In the genomic region with DNA sequence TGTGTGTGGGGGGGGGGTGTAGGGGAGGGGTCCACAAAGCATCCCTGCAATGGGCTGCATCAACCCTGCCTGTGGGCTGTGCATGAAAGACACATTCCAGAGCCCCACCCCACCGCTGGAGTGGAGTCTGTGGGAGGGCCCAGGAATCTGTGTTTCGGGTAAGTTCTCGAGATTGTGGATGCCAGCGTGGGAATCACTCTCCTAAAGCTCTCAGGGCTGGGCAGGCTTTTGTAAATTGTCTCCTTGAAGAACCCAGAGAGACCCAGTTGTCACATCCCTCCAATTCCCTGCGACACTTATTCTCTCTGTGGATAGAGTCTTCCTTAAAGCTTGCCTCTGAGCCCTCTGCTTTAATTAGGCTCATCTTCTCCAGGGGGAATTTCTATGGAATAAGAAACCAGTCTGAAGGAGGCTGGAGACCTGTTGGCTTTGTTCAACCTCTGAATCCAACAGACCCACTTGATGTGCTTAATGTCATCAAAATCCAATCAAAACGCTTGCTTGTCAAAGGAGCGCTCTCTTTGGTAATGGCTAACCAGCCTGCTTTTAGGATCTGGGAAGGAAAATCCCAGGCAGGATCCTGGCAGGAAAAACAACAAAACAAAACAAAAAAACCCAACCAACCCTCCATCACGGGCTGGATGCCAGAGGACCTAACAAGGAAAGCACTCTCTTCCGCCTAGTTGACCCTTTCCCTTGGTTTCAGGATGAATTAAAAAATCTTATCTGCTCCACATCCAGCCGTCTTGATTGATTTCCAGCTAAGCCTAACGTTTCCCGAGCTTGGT, we compare ENCODE assay signal across 8 mouse cellular contexts.
DNase-seq lines count a peak whose midpoint lies in the region; ATAC-seq lines count a peak whose summit lies in the region.

No protein-coding gene starts in this region.

- peaks cover 71% of the 10 kb centered on the region for H3K4me1 ChIP-seq in megakaryocyte, embryonic 14.5 days
- peaks cover 19% of the 10 kb centered on the region for H3K4me1 ChIP-seq in limb, embryonic 13.5 days

- H3K27me3 ChIP-seq in megakaryocyte, embryonic 14.5 days (replicated peaks) = peaks cover 25% of the 10 kb centered on the region
- H3K27me3 ChIP-seq in limb, embryonic 13.5 days = peaks cover 15% of the 10 kb centered on the region

- peak overlapping the region; percentile 80 for H3K4me2 ChIP-seq in limb, embryonic 13.5 days (replicated peaks)

- peak overlapping the region; percentile 36 for H3K9ac ChIP-seq in limb, embryonic 13.5 days

- H3K36me3 ChIP-seq in megakaryocyte, embryonic 14.5 days (replicated peaks; ENCODE audit: low read length) = peaks cover 3% of the 10 kb centered on the region
- no peaks in the 10 kb centered on the region for H3K36me3 ChIP-seq in limb, embryonic 13.5 days

- 48% methylated on average over 12 of the region's 12 CpGs for WGBS in limb, embryonic 13.5 days

- peak; percentile 68 for DNase-seq in heart, adult 18-20 months
- DNase-seq in kidney, adult 18-20 months = peak; percentile 22
- peak; percentile 52 for DNase-seq in retina, postnatal 1 day
- DNase-seq in T-cell, adult 2 months (ENCODE audit: low spot score) = no peak
- DNase-seq in gastrocnemius, postnatal 25 days = no peak

- H3K9me3 ChIP-seq in megakaryocyte, embryonic 14.5 days = no peaks in the 10 kb centered on the region
- no peaks in the 10 kb centered on the region for H3K9me3 ChIP-seq in limb, embryonic 13.5 days

- ATAC-seq in megakaryocyte, adult 5-6 weeks (ENCODE audit: poor library complexity, severe bottlenecking) = no peak
- peak; percentile 21 for ATAC-seq in limb, embryonic 13.5 days (ENCODE audit: low FRiP score, low read depth)

- H3K27ac ChIP-seq in limb, embryonic 13.5 days = no peak overlapping the region

- peak overlapping the region; percentile 95 for H3K4me3 ChIP-seq in megakaryocyte, embryonic 14.5 days (replicated peaks)
- H3K4me3 ChIP-seq in limb, embryonic 13.5 days = peak overlapping the region; percentile 58

Comparison
In these comparisons a context has a peak if more than half of its experiments do, and no peak if none do; other contexts are left out.
1. DNase-seq: peak in heart, adult 18-20 months (2 of 2), kidney, adult 18-20 months (single experiment) and retina, postnatal 1 day (single experiment); none in T-cell, adult 2 months (single experiment) and gastrocnemius, postnatal 25 days (single experiment).